Mouse (Mus musculus) left cerebral cortex, adult 2 months (tissue): ENCODE measurements around the gene Flt3l. TPM values are rescaled to one million over a fixed set of nuclear protein-coding genes. Genes with fewer than 3 reads are reported as not detected.

ENCODE experiments used
- DNase-seq, 2 experiments: peaks; one replicate each; pipeline ENCODE4 v3.0.0; 2021 to 2022; ENCODE audit warnings: low spot score in 2 of 2, mixed read lengths in 1 of 2; ENCODE audit errors: extremely low spot score in 1 of 2
- H3K27ac ChIP-seq: fragments of 200-600 bp; 2 replicates; pipeline ENCODE4 v1.8.1; 2022
- H3K4me3 ChIP-seq: fragments of 200-600 bp; 2 replicates; pipeline ENCODE4 v1.8.1; 2022
- CTCF ChIP-seq: fragments of 200-600 bp; IDR thresholded peaks from 2 replicates; pipeline ENCODE4 v1.8.1; 2022; ENCODE audit warnings: antibody characterized with exemption, mild to moderate bottlenecking, moderate library complexity
- intact Hi-C: fragments of 180-260 bp; cut with DNase I; formaldehyde crosslinking; loops from one replicate; pipeline ENCODE4 v1.15.1; 2025
- total RNA-seq, 2 experiments: library from RNA; stranded (reverse); gene quantifications; 2 replicates each; pipeline ENCODE4 v1.2.3; 2021

Flt3l gene
- total RNA-seq, 2 experiments from 2014 or later: 6.7 to 8.8 TPM

- Histone ChIP-seq H3K4me3 (no peak overlapping the region), H3K27ac (no peak overlapping the region)
- TF ChIP-seq CTCF: no peak
- DNase-seq: no peak
- intact Hi-C loops: no loop called here
Observed at GRCm38 (mm10) chr7:45151303-45151702, 15.1 kb upstream of the Flt3l start.

DNA sequence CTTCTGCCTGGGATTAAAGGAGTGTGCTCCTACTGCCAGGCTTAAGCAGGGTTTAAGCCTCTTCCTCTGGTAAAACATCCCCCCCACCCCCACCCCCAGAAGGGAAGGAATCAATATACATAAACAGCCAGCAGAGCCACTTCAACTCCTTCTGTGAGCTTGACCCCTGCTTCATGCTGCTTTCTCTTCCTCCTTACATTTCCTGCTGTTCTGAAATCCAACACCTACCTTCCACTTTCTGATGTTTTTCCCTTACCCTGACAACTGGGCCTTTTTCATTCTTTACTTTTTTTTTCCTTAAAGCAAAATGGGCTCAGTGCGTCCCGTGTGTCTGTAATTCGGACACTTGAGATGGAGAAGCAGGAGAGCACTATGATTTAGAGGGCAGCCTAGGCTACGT lies 14.1 kb upstream of the Flt3l start:
- no peak for TF ChIP-seq CTCF
- intact Hi-C loops: no loop called here
- Histone ChIP-seq H3K4me3 (no peak overlapping the region), H3K27ac (no peak overlapping the region)
- no peak for DNase-seq

GRCm38 (mm10) chr7:45149545-45149944 lies 13.3 kb upstream of the Flt3l start:
- TF ChIP-seq CTCF: no peak
- H3K27ac ChIP-seq: no peak overlapping the region
- no peak for DNase-seq

GRCm38 (mm10) chr7:45148534-45149098 lies 12.4 kb upstream of the Flt3l start:
- Histone ChIP-seq H3K27ac (no peak overlapping the region), H3K4me3 (no peak overlapping the region)
- no peak for TF ChIP-seq CTCF
- intact Hi-C loops: no loop called here
- no peak for DNase-seq

More at GRCm38 (mm10) chr7:45149545-45149944, 13.3 kb upstream of the Flt3l start:
- intact Hi-C loops: no loop called here
- H3K4me3 ChIP-seq: no peak overlapping the region

- intact Hi-C loops: no loop called here
- Histone ChIP-seq H3K27ac (no peak overlapping the region), H3K4me3 (no peak overlapping the region)
- no peak for DNase-seq
- no peak for TF ChIP-seq CTCF
Observed at GRCm38 (mm10) chr7:45147899-45148298, 11.7 kb upstream of the Flt3l start.

DNA sequence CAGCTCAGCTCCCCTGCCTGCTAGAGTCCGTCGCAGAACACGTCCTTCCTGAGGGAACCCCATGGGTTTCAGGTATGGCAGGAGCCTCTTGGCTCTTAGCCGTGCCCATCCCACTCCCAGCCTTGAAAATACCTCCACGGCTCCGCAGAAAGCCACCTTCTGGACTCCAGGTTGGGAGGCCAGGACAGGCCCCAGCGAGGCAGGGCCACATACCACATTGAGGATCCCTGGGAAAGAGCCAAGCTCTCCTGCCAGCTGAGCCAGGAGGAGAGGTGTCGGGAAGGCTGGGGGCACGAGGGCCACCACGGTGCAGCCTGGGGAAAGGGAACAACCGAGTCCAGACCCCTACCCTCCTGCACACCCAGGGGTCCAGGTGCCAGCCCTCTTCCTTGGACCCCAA lies 11.0 kb upstream of the Flt3l start:
- no peak for DNase-seq
- TF ChIP-seq CTCF: no peak
- intact Hi-C loops: no loop called here

DNA sequence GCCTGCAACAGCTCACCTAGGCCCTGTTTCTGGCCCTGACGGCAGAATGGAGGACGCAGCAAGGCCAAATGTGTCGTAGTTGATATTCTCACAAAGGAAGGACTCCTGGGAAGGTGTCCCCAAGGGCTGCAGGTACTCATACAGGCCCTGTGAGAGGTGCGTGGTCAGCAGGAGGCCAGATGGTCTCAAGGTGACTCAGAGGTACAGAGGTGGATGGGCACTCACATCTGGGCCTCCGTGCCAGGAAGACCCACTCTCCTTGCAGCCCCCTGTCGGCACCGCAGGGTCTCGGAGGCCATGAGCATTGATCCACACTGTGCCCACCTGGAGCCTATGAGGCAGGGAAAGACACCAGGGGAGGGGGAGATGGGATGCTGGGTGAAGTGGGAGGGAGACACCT lies 9.2 kb upstream of the Flt3l start:
- TF ChIP-seq CTCF: no peak

More for the DNA sequence above, 11.0 kb upstream of the Flt3l start:
- Histone ChIP-seq H3K27ac (no peak overlapping the region), H3K4me3 (no peak overlapping the region)

GRCm38 (mm10) chr7:45144368-45145174 lies 8.3 kb upstream of the Flt3l start:
- Histone ChIP-seq H3K27ac (no peak overlapping the region), H3K4me3 (no peak overlapping the region)
- TF ChIP-seq CTCF: no peak
- no peak for DNase-seq
- intact Hi-C loops: no loop called here

More for the DNA sequence above, 9.2 kb upstream of the Flt3l start:
- Histone ChIP-seq H3K27ac (no peak overlapping the region), H3K4me3 (no peak overlapping the region)
- intact Hi-C loops: no loop called here
- no peak for DNase-seq

DNA sequence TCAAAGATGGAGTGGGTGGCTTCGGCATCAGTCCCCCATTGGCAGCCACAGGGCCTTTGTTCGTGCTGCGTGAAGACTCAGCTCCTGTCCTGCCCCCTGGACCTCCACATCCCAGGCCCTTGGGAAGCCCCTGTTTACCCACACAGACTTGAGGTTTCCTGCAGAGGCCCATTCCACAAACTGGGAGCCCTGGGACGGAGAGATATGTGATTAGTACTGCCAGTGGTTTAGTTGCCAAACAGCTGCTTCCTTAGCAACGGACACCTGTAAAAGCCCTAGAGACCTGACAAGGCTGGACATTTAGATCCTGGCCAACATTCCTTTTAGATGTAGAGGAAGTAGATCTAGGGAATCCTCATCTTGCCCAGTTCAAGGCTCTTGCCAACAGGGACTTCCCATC lies 5.7 kb upstream of the Flt3l start:
- DNase-seq: no peak
- H3K27ac ChIP-seq: no peak overlapping the region
- no peak overlapping the region for H3K4me3 ChIP-seq
- no peak for TF ChIP-seq CTCF
- intact Hi-C loops: no loop called here

DNA sequence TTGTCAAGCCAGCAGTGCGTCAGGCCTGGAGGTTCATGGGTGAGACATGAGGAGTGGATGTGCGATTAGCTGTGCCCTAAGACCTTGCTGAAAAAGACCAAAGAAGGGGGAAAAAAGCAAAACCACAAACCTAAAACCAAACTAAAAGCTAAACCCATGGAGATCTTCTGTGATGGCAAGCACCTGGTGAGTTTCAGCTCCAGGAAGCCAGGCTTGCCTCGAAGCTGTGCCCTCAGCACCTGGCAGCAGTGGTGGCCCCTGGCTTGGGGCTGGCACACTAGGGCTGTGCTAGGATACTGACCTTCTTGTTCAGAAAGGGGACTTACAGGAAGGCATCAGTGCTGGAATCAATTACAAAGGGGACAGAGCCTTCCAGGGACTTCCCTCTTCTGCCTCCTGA lies 5.1 kb upstream of the Flt3l start:
- no peak overlapping the region for H3K27ac ChIP-seq
- no peak for DNase-seq
- H3K4me3 ChIP-seq: no peak overlapping the region
- intact Hi-C loops: no loop called here
- no peak for TF ChIP-seq CTCF

DNA sequence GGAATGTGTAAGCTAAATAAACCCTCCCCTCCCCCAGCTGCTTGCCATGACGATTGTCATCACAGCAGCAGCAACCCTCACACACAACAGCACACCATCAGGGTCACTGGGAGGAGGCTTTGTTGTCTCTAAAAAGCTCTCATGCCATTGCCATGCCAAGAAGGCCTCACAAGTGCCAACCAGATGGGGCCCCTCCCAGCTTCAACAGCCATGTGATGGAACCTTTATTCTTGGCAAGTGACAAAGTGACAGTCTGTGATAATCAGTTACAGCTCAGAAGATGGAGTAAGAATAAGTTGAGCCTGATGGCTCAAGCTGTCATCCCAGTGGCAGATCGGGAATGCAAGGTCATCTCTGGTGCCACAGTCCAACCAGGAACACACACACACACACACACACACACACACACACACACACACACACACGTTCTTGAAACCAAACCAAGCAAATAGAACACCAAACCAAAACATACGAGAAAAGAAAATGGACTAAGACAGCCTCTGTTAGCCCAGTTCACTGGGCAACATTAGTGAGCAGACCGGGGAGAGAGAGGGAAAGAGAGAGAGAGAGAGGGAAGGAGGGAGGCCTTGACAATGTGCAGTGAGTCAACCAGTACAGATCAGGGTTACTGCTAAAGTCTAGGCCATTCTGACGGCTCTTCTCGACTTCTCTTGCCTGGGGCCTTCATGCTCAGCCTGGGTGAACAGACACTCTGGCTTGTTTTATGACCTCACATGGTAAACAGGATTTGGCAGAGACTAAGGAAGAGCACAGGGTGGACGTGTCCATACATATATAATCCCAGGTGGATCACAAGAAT lies 3.9 kb upstream of the Flt3l start:
- DNase-seq: no peak
- no peak overlapping the region for H3K4me3 ChIP-seq
- intact Hi-C loops: no loop called here
- H3K27ac ChIP-seq: no peak overlapping the region
- TF ChIP-seq CTCF: no peak

- no peak for TF ChIP-seq CTCF
- intact Hi-C loops: no loop called here
- no peak for DNase-seq
- Histone ChIP-seq H3K4me3 (no peak overlapping the region), H3K27ac (no peak overlapping the region)
Observed at GRCm38 (mm10) chr7:45138403-45138802, 2.2 kb upstream of the Flt3l start.
